Mouse (Mus musculus) right cerebral cortex, postnatal 36 days (tissue): ENCODE results near the gene Tex29.

Experiments
- DNase-seq, 2 experiments: peaks; one replicate each; pipeline ENCODE4 v3.0.0; 2022; ENCODE audit warnings: low spot score in 2 of 2, mixed read lengths in 1 of 2

Tex29 gene

DNA sequence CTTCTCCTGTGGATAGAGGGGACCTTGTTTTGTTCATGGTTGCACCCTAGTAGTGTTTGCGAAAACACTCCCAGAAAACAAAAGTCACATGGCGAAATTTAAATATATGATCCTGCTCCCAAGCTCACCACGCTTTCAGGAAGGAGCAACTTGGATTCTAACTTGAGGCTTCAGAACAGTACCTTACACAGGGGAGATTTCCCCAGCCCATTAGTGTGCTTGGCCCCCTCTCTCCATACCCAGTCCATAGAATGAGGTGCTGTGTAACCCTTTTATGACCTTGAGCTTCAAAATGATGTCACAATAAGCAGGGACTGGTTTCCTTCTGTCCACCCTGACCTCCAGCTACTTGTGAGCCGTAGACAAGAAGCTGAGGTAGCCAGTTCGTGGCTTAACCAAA lies at the start of gene Tex29:
Tex29 (plus strand) TSS at position 301 of the 400 bp plus-strand sequence.
- DNase-seq, result no peak

DNA sequence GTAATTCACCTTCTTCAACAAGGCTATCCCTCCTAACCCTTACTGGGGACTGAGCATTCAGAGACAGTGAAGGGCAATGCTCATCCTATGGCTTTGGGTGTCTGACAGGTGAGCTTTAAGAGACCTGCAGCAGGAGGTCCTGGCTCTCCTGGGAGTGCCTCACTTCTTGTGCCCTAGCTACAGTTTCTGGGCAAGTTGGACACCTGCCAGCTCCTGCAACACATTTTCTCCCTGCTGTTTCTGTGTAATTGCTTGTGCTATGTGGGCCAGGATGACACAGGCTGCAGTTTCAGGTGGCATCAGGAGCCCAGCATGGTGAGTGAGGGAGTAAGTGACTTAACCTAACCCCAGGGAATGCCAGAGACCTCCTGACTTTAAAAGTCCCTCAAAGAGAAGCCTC lies 45.3 kb upstream of the Tex29 start:
- no peak for DNase-seq

DNA sequence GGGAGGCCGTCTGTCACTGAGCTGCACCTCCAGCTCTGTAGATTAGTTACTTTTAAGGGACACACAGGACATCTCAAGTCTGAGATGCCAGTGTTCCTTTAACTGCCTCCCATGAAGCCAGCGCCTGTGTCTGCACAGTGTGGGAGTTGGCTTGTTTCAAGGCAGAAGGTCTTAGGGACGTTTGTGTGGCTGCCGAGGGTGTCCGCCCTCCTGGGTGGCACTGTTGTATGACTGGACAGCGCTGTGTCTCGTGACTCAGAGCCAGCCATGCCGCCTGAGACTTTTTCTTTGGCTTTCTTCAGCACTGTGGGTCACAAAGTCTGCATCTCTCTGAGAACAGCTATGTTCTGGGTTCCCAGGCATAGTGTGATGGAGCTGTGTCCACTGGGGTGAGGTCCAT lies 43.1 kb upstream of the Tex29 start:
- DNase-seq, result no peak

DNA sequence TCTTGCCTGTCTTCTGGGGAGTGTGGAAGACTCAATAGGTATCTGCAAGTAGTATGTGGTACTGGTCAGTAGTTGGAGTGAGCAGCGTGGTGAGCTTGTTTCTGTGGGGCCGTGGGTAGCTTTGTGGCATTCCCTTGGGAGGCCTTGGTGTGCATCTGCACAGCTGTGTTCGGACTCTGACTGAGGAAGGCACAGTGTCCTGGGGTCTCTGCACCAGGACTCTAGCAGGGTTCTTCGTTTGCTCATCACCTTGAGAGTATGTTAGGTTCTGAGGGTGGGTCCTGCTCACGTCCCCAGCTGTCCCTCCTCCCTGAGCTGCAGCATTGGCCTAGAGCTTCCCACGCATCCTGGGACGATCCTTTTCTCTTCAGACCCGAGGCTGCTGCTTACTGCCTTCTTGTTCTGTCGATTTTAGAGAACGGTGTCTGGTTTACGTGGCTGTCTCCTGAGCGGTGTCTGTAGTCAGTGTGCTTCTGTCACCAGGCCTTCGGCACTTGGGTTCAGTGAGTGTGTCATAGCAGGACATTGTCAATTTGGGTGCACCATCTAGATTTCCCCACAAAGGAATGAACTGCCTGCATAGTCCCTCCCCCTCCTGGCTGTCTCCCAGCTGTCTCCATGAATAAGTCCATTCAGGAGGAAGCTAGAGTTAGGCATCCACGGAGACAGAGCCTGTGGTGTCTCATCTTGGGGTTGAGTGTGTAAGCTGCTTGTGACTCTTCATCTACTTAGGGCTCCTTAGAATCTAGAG lies 42.4 kb upstream of the Tex29 start:
- no peak for DNase-seq

DNA sequence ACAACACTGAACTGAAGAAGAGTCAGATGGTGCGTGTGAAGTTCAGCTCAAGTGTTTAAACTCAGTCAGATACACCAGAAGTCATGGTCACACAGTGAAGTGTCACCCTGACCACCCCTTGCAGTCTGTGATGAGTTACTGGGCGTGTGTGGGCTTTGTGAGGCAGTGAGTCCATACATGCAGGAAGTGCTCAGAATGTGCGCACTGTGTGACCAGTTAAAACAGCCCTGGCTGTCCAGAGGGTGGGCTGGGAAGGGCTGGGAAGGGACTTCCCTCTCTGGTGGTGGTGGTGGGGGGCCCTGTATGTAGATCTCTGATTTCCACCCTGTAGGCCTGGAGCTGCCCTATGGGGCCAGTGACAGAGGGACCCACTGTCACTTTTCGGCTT lies 41.8 kb upstream of the Tex29 start:
- no peak for DNase-seq

DNA sequence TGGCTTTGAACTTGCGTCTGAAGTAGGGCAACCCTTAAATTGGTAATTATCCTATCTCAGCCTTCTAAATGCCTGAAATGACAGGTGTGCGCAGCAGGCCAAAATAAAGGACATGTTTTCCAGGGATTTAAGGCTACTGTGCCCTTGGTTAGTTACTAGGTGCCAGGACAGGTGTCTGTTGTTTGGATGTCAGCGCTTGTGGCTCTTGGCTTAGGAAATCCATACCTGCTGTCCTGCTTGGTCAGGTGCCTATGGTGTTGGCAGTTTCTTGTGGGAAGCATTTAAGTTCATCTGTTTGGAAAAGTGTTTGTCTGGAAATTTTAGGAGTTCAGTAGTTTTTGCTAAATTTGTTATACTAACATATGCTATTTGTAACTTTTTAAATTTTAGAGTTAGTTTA lies 41.2 kb upstream of the Tex29 start:
- DNase-seq, result no peak

DNA sequence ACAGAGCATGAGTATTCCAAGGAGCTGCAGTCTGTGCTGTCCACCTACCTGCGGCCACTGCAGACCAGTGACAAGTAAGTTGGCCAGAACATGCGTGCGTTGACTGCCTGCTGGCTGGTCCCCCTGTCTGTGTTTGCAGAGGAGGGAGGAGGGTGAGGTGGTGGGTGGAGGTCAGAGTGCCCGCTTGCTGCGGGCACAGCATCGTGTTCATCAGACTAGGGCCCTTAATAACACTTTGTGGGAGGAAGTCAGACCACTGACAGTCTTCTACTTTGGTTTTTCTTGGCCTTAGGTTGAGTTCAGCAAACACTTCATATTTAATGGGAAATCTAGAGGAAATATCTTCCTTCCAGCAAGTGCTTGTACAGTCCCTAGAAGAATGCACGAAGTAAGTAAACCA lies 39.8 kb upstream of the Tex29 start:
- DNase-seq, result no peak

DNA sequence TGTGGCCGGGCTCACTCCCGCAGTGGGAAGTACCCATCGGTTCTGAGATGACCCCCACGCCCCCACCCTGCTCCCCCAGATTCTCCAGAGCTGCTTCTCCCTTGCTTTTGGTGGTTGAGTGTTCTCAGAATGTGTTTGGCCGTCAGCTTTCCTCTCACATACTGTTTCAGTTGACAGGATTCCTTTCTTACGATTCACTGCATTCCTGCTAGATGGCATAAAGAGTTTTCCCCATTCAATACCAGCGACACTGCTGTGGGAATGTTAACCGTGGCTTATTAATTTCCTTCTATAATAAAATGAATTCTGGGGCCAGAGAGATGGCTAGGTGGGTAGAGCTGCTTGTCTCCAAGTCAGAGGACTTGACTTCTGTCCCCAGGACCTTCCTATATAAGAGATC lies 38.7 kb upstream of the Tex29 start:
- DNase-seq, result no peak

DNA sequence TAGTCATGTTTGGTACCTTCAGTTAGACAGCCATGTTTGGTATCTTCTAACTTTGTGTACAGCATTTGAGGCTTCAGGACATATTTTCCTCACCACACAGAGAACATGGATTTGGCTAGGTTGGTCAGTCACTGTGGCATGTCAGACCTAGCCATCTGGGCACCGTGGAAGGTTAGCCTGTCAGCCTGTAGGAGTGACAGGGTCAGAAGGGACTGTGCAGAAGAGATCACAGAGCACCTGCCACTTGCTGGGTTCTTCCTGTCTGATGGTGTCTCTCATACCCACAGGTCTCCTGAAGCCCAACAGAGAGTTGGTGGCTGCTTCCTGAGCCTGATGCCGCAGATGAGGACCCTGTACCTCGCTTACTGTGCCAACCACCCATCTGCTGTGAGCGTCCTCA lies 35.4 kb upstream of the Tex29 start:
- no peak for DNase-seq

DNA sequence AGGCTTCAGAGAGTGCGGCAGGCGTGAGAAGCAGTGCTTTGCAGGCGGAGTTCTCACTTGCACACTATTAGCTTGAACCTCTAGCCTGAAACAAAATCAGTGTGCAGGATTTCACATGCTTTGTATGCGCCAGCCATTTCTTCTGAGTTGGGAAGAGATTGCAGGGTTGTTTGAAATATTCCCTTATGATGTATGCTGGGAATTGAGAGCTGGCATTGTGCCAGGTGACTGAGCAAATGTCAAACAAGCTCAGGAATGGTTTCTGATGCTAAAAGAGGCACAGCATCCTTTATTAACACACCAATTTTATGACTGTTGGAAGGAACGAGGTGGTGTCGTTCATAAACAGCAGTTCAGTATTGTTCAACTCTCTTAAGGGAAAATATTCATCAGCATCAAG lies 34.0 kb upstream of the Tex29 start:
- DNase-seq, result no peak

DNA sequence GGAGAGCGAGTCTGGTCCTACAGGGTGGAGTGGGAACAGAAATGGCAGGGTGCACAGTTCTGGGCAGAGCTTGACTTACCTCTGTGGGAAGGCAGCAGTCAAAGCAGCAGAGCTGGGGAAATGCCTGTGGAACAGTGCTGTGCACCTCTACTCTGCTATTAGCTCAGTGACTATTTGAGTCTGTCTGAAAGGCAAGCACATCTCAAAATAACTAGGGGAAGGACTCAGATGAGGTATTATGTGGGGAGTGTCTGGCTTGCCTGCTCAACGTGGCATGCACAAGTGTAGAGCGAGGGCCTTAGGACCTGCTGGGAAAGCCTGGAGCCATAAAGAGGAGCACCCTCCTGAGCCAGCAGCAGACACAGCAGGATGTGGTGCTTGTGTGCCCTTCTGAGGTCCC lies 32.9 kb upstream of the Tex29 start:
- DNase-seq, result no peak

DNA sequence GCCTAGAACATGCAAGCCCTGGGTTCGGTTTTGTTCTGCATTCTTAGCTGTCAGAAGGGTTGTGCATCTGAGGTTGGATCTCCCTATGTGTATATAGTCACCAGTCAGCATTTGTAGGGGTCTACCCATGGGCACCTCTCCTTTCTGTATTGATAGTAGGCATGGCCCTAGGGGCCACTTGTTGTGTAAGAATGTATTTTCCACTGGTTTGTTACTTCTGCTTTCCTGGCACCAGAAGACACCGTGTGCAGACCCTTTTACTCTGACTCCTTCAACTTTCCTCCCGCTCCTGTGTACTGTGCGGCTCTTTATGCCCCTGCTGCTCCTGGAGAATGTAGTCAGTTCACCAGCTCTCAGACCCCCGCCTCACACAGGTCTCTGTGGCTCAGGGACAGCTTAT lies 32.2 kb upstream of the Tex29 start:
- DNase-seq, result no peak

DNA sequence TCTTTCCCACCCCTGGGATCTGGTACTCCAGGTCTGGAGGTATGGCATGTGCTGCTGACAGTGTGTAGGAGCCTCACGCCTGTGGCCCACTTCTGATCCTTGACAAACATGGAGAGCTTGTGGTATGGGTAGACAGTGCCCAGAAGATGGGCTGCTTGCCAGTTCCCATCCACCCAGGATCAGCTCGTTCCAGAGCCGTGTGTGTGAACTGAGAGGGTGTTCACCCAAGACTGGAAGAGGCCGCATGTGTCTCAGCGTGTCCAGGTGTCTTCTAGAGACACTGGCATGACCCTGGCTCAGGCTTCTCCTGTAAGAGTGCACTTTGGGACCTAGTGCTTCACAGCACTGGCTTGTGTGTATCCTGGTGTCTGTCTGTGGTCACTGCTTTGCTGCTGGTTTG lies 29.8 kb upstream of the Tex29 start:
- no peak for DNase-seq

DNA sequence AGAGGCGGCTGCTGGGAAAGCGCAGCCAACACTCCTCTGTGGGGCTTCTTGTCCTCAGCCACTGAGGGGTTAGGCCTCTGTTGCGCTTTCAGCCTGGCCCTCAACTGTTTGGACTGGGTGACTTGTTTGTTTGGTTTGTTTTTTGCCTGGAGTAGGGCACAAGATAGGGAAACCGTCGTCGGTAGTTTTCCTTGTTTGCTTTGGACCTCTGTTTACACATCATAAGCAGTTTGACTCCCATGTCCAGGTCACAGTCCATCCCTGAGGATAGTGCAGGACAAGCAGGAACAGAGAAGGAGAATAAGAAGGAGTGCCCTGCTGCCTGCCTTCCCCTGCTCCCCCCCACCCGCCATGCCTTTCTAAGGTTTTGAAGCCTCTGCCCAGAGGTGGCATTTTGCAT lies 26.5 kb upstream of the Tex29 start:
- DNase-seq, result no peak

DNA sequence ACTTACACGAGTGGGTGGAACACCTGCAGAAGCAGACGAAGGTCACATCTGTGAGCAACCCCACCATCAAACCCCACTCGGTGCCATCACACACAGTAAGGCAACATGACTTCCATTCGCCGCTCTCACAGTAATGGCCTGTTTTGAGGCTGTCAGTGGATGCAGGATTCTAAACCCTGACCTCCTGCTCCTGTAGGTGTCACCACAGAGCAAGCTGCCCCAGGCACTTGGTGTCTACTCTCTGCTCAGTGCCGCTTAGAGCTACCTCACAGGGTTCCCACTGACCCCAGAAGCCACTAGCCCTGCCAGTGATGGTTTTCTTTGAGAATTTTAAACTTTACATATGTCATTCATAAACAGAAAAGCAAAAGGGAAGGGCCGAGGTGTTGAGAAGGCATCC lies 25.1 kb upstream of the Tex29 start:
- no peak for DNase-seq

DNA sequence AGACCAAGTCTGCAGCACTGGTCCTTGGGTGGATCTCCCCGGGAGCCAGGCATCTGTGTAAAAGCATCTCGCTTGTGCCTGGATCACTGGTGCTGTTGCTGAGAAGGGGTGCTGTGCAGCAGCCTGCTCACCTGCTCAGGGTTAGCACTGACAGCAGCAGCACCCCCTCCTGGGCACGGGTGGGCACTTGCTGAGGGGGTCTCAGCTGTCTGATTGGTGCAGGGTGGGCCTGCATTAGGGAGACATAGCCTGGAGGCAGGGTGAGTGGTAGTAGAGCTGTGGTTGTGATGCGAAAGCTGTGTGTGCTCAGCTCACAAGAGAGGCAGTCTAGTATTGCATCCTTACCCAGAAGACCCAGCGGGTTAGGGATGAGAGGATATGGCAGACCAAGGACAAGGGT lies 20.1 kb upstream of the Tex29 start:
- no peak for DNase-seq

DNA sequence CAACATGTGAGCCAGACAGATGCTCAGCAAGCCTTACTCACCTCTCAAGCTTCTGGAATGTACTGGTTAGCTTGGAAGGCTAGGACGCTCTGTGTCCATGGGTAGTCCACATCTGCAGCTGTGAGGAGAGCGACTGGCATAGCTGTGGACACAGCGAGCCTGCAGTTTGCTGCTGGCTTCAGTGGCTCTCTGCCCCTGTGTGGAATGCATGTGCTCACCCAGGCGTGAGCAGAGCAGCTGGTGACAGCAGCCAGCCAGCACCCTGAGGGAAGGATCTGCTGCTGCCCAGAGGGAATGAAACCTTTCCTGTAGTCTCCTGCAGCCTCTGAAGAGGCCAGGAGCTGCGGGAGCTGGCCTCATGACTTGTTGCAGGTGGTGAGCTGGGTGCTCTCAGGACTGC lies 19.7 kb upstream of the Tex29 start:
- no peak for DNase-seq

DNA sequence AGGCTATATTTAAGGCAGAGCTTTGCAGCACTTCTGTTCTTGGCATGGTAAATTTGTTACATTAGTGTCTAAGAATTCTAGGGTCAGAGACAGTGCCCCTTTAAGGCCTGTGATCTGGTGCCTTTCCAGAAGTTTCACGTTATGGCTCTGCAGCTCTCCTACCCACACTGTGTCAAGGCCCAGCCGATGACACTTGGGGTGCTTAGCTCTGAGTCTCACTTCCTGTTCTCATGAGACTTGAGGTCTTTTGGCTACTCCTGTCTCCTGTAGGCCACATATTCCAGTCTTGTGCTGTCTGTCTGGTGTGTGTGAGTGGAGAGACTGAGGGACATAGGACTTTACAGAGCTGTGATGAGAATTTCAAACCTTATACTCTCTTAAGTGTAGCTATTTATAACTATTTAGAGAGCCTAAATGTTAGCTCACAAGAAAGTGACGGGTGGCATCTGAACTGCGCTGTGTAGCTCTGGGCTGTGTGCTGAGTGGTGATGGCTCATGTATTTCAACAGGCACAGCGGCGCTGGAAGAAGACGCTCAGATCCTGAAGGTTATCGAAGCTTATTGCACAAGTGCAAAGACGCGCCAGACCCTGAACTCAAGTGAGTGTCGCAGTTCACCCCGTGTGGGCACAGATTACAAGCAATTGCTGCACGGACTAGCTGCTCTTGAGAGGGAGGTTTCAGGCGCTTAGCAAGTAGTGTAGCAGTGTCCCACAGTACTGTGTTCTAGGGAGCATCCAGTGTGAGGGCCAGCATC lies 18.6 kb upstream of the Tex29 start:
- no peak for DNase-seq

DNA sequence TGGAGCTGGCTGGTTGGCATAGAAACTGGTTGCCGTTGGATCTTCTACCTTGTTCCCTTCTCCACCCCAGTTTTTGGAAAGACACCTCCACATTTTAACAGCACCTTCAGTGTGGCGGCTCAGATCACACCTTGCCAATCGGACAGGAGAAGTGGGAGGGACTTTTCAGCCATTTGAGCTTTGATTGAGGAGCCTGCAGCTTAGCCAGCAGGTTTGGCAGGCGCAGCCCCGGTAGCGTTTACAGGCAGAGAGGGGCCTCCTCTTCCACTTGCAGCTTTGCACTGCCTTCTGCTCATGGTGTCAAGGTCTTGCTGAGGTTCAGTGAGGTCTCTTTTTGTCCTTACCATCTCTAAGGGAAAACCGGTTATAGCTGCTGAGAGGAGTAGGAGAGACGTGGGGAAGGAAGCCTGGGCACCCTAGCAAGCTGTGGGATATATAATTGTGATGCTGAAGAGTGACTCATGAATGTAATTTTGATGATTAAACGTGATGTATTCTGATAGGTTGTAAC lies 17.7 kb upstream of the Tex29 start:
- no peak for DNase-seq

DNA sequence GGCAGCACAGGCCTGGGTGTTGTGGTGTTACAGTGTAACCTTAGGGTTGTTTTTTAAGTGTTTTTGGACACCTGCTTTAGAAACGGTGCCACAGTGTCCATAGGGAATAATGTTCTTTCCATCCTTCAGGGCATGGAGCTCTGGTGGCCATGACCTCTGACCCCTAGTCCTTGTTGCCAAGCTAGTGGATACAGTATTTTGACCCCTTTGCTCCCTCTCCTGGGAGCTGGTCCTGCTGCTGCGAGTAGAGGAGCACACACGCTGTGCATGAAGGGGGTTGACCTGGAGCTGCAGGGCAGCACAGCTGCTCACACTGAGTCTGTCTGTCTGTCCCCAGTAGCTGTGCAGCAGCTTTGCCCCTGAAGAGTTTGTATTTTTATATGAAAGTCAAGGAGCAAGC lies 14.5 kb upstream of the Tex29 start:
- DNase-seq, result no peak

DNA sequence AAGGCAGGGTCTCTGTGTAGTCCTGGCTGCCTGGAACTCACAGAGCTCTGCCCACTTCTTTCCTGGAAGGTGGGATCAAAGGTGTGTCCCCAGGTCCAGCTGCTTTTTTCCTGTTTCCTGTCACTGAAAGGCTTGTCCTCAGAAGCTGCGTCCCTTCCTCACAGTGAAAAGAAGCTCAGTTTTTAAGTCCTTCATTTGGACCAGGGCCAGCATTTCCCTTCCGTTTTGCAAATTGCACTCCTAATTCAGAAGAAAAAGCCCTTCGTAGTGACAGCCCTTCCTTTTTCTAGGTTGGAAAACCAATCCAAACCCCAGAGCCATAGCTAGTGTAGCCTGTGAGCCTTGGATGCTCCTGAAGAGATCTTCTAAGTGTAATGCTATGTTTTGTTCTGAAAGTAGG lies 13.0 kb upstream of the Tex29 start:
- no peak for DNase-seq

DNA sequence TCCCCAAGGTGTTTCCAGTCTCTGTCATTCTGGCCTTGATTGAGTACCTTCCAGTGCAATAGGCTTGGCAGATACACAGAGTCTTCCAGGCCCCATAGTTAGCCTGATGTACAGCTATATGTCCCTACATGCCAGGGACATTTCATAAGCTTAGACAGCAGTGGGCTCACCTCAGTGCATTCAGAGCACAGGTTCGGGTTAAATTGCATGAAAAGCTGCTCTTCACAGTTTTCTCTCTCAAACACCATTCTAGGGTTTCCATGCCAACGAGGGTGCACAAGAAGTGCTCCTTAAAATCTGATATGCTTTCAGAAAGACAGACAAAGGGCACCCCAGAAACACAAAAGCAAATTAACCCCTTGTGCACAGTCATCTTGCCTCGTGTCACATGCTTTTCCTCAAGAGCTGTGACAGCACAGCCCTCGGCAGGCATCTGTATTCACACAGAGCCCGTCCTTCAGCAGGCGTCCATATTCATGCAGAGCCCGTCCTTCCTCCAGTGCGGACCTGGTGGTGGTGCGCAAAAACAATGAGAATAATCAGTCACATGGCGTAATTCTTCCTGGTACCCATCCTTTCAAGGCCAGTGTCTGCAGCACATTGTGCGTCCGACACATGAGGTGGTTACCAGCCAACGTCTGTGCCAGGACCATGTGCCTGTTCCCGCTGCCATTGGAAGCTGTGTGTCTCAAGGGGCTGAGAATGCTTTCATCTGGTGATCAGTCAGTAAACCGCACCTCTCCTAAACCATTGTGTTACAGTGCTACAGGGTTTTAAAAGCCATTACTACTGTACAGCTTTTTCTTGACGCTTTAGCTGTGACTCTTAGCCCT lies 9.8 kb upstream of the Tex29 start:
- DNase-seq, result no peak

DNA sequence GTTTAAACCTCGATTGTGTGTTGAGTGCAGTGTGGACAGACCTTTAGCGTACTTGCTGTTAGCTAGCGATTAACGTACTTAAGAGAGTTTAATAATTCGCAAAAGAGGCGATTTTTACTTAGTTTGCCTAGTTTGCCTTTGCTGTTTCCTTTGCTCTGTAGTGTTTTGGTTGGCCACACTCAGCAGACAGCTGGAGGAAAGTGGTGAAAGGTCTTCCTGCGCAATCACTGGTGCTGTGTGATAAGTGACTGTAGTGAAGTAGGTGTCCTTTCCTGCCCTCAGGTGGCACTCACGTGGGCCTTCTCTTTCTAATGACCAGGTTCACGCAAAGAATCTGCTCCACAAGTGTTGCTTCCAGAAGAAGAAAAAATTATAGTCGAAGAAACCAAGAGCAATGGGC lies 9.1 kb upstream of the Tex29 start:
- no peak for DNase-seq
